Comparison of ENCODE assay signal across 20 mouse cellular contexts in the genomic region with DNA sequence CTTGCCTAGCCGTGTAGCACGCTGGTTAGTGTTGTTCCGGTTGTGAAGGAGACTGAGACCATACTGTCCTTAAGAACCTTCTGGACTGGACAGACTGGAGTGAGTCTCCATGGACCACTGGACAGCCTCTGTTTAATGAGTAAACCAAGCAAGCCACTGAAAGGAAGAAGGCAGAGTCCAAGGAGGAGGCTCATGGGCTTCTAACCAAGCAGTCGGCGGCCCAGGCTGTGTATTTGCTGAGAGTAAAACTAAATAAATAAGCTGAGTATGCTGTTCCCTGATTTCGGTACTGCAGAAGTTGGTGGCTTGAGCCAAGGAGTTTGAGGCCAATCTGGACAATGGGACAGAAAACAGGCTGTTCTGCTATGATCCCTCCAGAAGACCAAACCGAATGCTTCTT. TPM values are rescaled to one million over a fixed set of nuclear protein-coding genes. Genes with fewer than 3 reads are reported as not detected.
DNase-seq lines count a peak whose midpoint lies in the region; ATAC-seq lines count a peak whose summit lies in the region.
"Had no signal": no experiment of that assay in that cellular context is flagged by ENCODE, and none has a peak within 500 bp of the region (broad histone marks: within the 10 kb centered on the region; RNA-seq: fewer than 3 reads in every experiment).

No protein-coding gene starts in this region.

- H3K4me3 ChIP-seq in kidney, embryonic 14.5 days (ENCODE audit: low read length), result no peak overlapping the region
- H3K4me3 ChIP-seq in forebrain, embryonic 16.5 days (replicated peaks; ENCODE audit: low read length), result no peak overlapping the region
- H3K4me3 ChIP-seq: embryonic facial prominence, embryonic 10.5 days; forebrain, embryonic 13.5 days; gastrocnemius, adult 2 months; heart, embryonic 10.5 days; hindbrain, embryonic 13.5 days had no signal

- H3K9ac ChIP-seq in kidney, embryonic 14.5 days (ENCODE audit: low read depth, low read length), result no peak overlapping the region
- H3K9ac ChIP-seq in forebrain, embryonic 16.5 days (replicated peaks; ENCODE audit: low read depth, low read length), result no peak overlapping the region
- H3K9ac ChIP-seq: forebrain, embryonic 13.5 days; hindbrain, embryonic 13.5 days had no signal

- H3K36me3 ChIP-seq in kidney, embryonic 14.5 days (ENCODE audit: control insufficient read depth, insufficient read depth, low read length), result no peaks in the 10 kb centered on the region
- H3K36me3 ChIP-seq in forebrain, embryonic 16.5 days (ENCODE audit: control insufficient read depth, insufficient read depth), result no peaks in the 10 kb centered on the region
- H3K36me3 ChIP-seq: embryonic facial prominence, embryonic 10.5 days; heart, embryonic 10.5 days; hindbrain, embryonic 13.5 days had no signal

- H3K4me1 ChIP-seq in kidney, embryonic 14.5 days (ENCODE audit: control insufficient read depth, insufficient read depth, low read length), result peaks cover 3% of the 10 kb centered on the region; the same call in 1 of the 2 replicates
- peaks cover 5% of the 10 kb centered on the region for H3K4me1 ChIP-seq in forebrain, embryonic 16.5 days (replicated peaks; ENCODE audit: control insufficient read depth, insufficient read depth, low read length)

- WGBS in kidney, embryonic 14.5 days, result 87% methylated on average over 7 of the region's 7 CpGs
- 92% methylated on average over 7 of the region's 7 CpGs for WGBS in forebrain, embryonic 16.5 days

- intact Hi-C loops in left cerebral cortex, postnatal 4 days (cut with DNase I), result no loop called here

- no peaks in the 10 kb centered on the region for H3K9me3 ChIP-seq in kidney, embryonic 14.5 days (ENCODE audit: control insufficient read depth, low read length)
- no peaks in the 10 kb centered on the region for H3K9me3 ChIP-seq in forebrain, embryonic 16.5 days (ENCODE audit: control insufficient read depth, low read length)
- H3K9me3 ChIP-seq: embryonic facial prominence, embryonic 10.5 days; forebrain, embryonic 13.5 days; heart, embryonic 10.5 days; hindbrain, embryonic 13.5 days had no signal

- H3K27me3 ChIP-seq in kidney, embryonic 14.5 days (ENCODE audit: control insufficient read depth, insufficient read depth, low read length), result no peaks in the 10 kb centered on the region
- no peaks in the 10 kb centered on the region for H3K27me3 ChIP-seq in forebrain, embryonic 16.5 days (replicated peaks; ENCODE audit: control insufficient read depth, insufficient read depth, low read length)
- H3K27me3 ChIP-seq: forebrain, embryonic 13.5 days; hindbrain, embryonic 13.5 days had no signal

- no peak overlapping the region for H3K4me2 ChIP-seq in kidney, embryonic 14.5 days (replicated peaks; ENCODE audit: low read depth, low read length)
- no peak overlapping the region for H3K4me2 ChIP-seq in forebrain, embryonic 16.5 days (ENCODE audit: low read length)
- H3K4me2 ChIP-seq: forebrain, embryonic 13.5 days; hindbrain, embryonic 13.5 days had no signal

- no peak for ATAC-seq in kidney, embryonic 14.5 days (ENCODE audit: low FRiP score, low TSS enrichment)
- ATAC-seq in forebrain, embryonic 16.5 days, result no peak
- ATAC-seq: activated CD4-positive, CD25-positive, alpha-beta regulatory T cell, adult 4 months; forebrain, embryonic 13.5 days had no signal

- no peak overlapping the region for H3K27ac ChIP-seq in kidney, embryonic 14.5 days (ENCODE audit: low read depth, low read length)
- H3K27ac ChIP-seq in forebrain, embryonic 16.5 days (ENCODE audit: low read length), result no peak overlapping the region
- H3K27ac ChIP-seq: embryonic facial prominence, embryonic 10.5 days; forebrain, embryonic 13.5 days; gastrocnemius, adult 2 months; heart, embryonic 10.5 days; hindbrain, embryonic 13.5 days had no signal

- peak; percentile 91 for DNase-seq in kidney, adult 11 months
- peak; percentile 86 to 91 for DNase-seq in kidney, adult 8-10 months
- DNase-seq in kidney, postnatal 10 days, result peak; percentile 72
- DNase-seq in kidney, postnatal 4 days, result peak; percentile 51 to 70
- no peak for DNase-seq in T-cell, adult 2 months (ENCODE audit: low spot score)
- no peak for DNase-seq in left cerebral cortex, postnatal 4 days
- DNase-seq: adrenal gland, postnatal 25 days; cerebellum, adult 18-20 months; cerebellum, adult 9-11 months; gastrocnemius, adult 2 months; gastrocnemius, postnatal 25 days; heart, adult 18-20 months; heart, postnatal 10 days had no signal

RNA-seq across cellular contexts. Expression of a gene that starts 4.8 kb away (rescaled TPM):
- polyA plus RNA-seq in kidney, embryonic 14.5 days (2014; fragmentation: Nextera tagmentation; extraction: Ambion mirVana), result 10.6 and 25.4 TPM in 2 replicates
- polyA plus RNA-seq in forebrain, embryonic 16.5 days (2015; fragmentation: Nextera tagmentation; extraction: Ambion mirVana), result 10.8 and 12.3 TPM in 2 replicates
- total RNA-seq in left cerebral cortex, postnatal 4 days (2021), result 10 to 100 TPM; 15.5 to 16.1 TPM

Comparison
In these comparisons a context has a peak if more than half of its experiments do, and no peak if none do; other contexts are left out.
1. DNase-seq: peak in kidney, adult 11 months (single experiment), kidney, adult 8-10 months (2 of 2), kidney, postnatal 10 days (single experiment) and kidney, postnatal 4 days (2 of 2); none in T-cell, adult 2 months (single experiment) and left cerebral cortex, postnatal 4 days (single experiment).